Mouse (Mus musculus) kidney, postnatal 10 days (tissue): ENCODE results near the gene Hdac10.

Source experiments
- DNase-seq: peaks from one replicate; pipeline ENCODE4 v3.0.0; 2021; ENCODE audit warnings: mixed read lengths

Gene Hdac10

DNA sequence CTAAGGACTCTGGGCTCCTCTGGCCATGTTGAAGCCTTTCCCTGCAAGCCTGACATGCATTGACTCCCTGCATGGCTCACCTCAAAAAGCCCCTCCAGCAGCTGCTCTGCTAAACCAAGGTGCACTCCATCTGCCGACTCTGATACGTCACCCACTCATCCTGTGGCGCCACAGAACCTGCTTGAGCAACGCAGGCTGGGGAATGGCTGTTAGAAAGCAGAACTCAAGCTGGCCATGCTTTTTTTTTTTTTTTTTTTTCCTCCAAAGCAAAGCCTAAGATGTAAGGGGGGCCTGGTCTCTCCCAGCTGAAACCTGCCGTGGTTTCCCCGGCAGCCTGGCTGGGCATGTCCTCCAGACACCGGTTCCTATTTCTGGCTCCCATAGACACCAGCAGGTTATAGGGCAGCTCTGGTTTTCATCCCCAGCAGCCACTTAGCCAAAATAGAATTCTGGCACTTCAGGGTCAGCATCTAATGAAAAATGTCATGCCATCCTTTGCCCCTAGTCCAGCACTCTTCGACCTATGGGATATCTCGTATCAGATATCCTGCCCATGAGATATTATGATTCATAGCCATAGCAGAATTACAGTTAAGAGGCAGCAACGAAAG, 54.4 kb downstream of the Hdac10 start:
- DNase-seq: no peak
